Comparison of ENCODE assay signal across 41 mouse cellular contexts in the genomic region with DNA sequence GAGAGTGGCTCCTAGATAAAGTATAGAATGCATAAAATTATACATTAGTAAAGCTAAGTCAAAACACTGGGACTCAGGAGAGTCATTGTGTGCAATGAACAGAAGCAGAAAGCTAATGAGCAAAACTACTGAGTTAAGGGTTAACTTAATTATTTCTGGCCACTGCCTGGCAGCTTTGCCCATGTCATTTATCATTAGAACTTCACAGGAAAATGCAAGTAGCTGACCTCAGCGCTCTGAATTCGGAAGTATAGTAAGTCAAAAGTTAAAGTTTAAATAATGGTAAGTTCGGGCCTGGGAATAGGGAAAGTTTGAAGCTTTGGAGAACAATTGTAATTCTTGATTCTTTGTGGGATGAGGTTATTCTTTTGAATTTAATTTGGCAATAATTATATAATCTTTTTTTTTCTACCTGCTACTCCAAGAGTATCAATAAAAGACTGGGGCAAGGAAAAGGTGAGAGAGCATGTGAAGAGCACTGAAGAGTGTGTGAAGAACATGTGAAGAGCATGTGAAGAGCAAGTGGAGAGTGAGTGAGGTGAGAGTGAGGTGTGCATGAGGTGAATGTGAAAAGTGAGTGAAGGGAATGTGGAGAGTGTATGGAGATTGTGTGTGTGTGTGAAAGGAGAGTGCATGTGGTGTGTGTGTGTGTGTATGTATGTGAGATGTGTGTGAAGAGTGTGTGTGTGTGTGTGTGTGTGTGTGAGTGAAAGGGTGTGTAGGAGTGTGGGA. TPM values are rescaled to one million over a fixed set of nuclear protein-coding genes. Genes with fewer than 3 reads are reported as not detected.
DNase-seq lines count a peak whose midpoint lies in the region; ATAC-seq lines count a peak whose summit lies in the region.
"Had no signal": no experiment of that assay in that cellular context is flagged by ENCODE, and none has a peak within 500 bp of the region (broad histone marks: within the 10 kb centered on the region; RNA-seq: fewer than 3 reads in every experiment).

No protein-coding gene starts in this region.

- H3K27ac ChIP-seq in kidney, embryonic 14.5 days (ENCODE audit: low read depth, low read length): no peak overlapping the region
- H3K27ac ChIP-seq: embryonic facial prominence, embryonic 13.5 days; forebrain, embryonic 10.5 days; forebrain, embryonic 15.5 days; hindbrain, embryonic 13.5 days; liver, embryonic 13.5 days; neural tube, embryonic 15.5 days; stomach, postnatal 0 days had no signal

- H3K9ac ChIP-seq in kidney, embryonic 14.5 days (ENCODE audit: low read depth, low read length): no peak overlapping the region
- H3K9ac ChIP-seq: embryonic facial prominence, embryonic 13.5 days; forebrain, embryonic 15.5 days; heart, embryonic 12.5 days; hindbrain, embryonic 13.5 days; liver, embryonic 13.5 days; neural tube, embryonic 15.5 days had no signal

- H3K27me3 ChIP-seq in kidney, embryonic 14.5 days (ENCODE audit: control insufficient read depth, insufficient read depth, low read length): no peaks in the 10 kb centered on the region
- H3K27me3 ChIP-seq: embryonic facial prominence, embryonic 13.5 days; forebrain, embryonic 15.5 days; heart, embryonic 12.5 days; hindbrain, embryonic 13.5 days; liver, embryonic 13.5 days; neural tube, embryonic 15.5 days had no signal

- peak; percentile 41 for DNase-seq in kidney, adult 11 months
- peak; percentile 16 for DNase-seq in adipocyte (ENCODE audit: low spot score)
- DNase-seq in kidney, adult 9 months: peak; percentile 81
- peak; percentile 48 for DNase-seq in kidney, postnatal 14 days
- DNase-seq in urinary bladder, adult 18-20 months (ENCODE audit: low spot score in 2 of 2): no peak
- no peak for DNase-seq in adrenal gland, adult 2 months
- DNase-seq: adrenal gland, postnatal 36 days; cerebellum, adult 18-20 months; cerebellum, postnatal 10 days; gastrocnemius, postnatal 25 days; heart, adult 18-20 months; heart, postnatal 4 days; layer of hippocampus, postnatal 36 days; left cerebral cortex, postnatal 4 days; liver, embryonic 13.5 days; lung, adult 2 months; midbrain, embryonic 14.5 days; right cerebral cortex, adult 18-20 months; right cerebral cortex, postnatal 4 days; thymus, adult 18-20 months; thymus, postnatal 36 days had no signal

- WGBS in kidney, embryonic 14.5 days: 49% methylated on average over 3 of the region's 3 CpGs

- H3K9me3 ChIP-seq in kidney, embryonic 14.5 days (ENCODE audit: control insufficient read depth, low read length): no peaks in the 10 kb centered on the region
- H3K9me3 ChIP-seq: embryonic facial prominence, embryonic 13.5 days; forebrain, embryonic 10.5 days; forebrain, embryonic 15.5 days; G1E; heart, embryonic 12.5 days; hindbrain, embryonic 13.5 days; liver, embryonic 13.5 days; neural tube, embryonic 15.5 days had no signal

- H3K4me1 ChIP-seq in kidney, embryonic 14.5 days (ENCODE audit: control insufficient read depth, insufficient read depth, low read length): no peaks in the 10 kb centered on the region
- H3K4me1 ChIP-seq: embryonic facial prominence, embryonic 13.5 days; forebrain, embryonic 10.5 days; forebrain, embryonic 15.5 days; heart, embryonic 12.5 days; hindbrain, embryonic 13.5 days; liver, embryonic 13.5 days; neural tube, embryonic 15.5 days had no signal

- H3K36me3 ChIP-seq in kidney, embryonic 14.5 days (ENCODE audit: control insufficient read depth, insufficient read depth, low read length): peaks cover 76% of the 10 kb centered on the region

- no peak overlapping the region for H3K4me3 ChIP-seq in kidney, embryonic 14.5 days (ENCODE audit: low read length)
- H3K4me3 ChIP-seq: embryonic facial prominence, embryonic 13.5 days; forebrain, embryonic 10.5 days; forebrain, embryonic 15.5 days; heart, embryonic 12.5 days; hindbrain, embryonic 13.5 days; liver, embryonic 13.5 days; neural tube, embryonic 15.5 days had no signal

- no peak overlapping the region for H3K4me2 ChIP-seq in kidney, embryonic 14.5 days (replicated peaks; ENCODE audit: low read depth, low read length)
- H3K4me2 ChIP-seq: embryonic facial prominence, embryonic 13.5 days; forebrain, embryonic 15.5 days; heart, embryonic 12.5 days; hindbrain, embryonic 13.5 days; liver, embryonic 13.5 days; neural tube, embryonic 15.5 days had no signal

- no peak for ATAC-seq in kidney, embryonic 14.5 days (ENCODE audit: low FRiP score, low TSS enrichment)
- ATAC-seq: forebrain, embryonic 15.5 days had no signal

RNA-seq across cellular contexts. Expression of a gene that starts 20.0 kb away (rescaled TPM):
- polyA plus RNA-seq in kidney, embryonic 14.5 days (2014; fragmentation: Nextera tagmentation; extraction: Ambion mirVana): 20.6 and 28.5 TPM in 2 replicates
- 10 to 100 TPM; 45.1 to 55.6 TPM for total RNA-seq in adrenal gland, adult 2 months (2021)
- 16.2 and 19.7 TPM in 2 replicates for polyA plus RNA-seq in adrenal gland, adult 2 months (2012; rRNA removed)

RNA-seq across cellular contexts. Expression of a gene that starts 30.9 kb away (rescaled TPM):
- not detected in 2 replicates for polyA plus RNA-seq in kidney, embryonic 14.5 days (2014; fragmentation: Nextera tagmentation; extraction: Ambion mirVana)
- total RNA-seq in adrenal gland, adult 2 months (2021): not detected
- not detected in 2 replicates for polyA plus RNA-seq in adrenal gland, adult 2 months (2012; rRNA removed)
- total RNA-seq: adrenal gland, postnatal 36 days; common myeloid progenitor, adult 5-6 weeks; gastrocnemius, adult 18-20 months; gastrocnemius, postnatal 25 days; heart, adult 18-20 months; heart, postnatal 4 days; layer of hippocampus, postnatal 36 days; left cerebral cortex, postnatal 4 days; megakaryocyte-erythroid progenitor cell, adult 5-6 weeks had no signal
- polyA plus RNA-seq: brain, embryonic 14.5 days; embryonic facial prominence, embryonic 13.5 days; forebrain, embryonic 10.5 days; forebrain, embryonic 15.5 days; frontal cortex, adult 2 months; G1E; heart, embryonic 12.5 days; heart, postnatal 0 days; hindbrain, embryonic 13.5 days; intestine, embryonic 14.5 days; large intestine, adult 2 months; limb, embryonic 14.5 days; liver, embryonic 13.5 days; lung, adult 2 months; midbrain, embryonic 14.5 days; neural tube, embryonic 15.5 days; spleen, adult 2 months; stomach, postnatal 0 days had no signal

RNA-seq across cellular contexts. Expression of a gene that starts 38.9 kb away (rescaled TPM):
- 1.7 and 3.2 TPM in 2 replicates for polyA plus RNA-seq in kidney, embryonic 14.5 days (2014; fragmentation: Nextera tagmentation; extraction: Ambion mirVana)
- total RNA-seq in adrenal gland, adult 2 months (2021): under 1 TPM; 0.21 to 0.23 TPM
- 0.47 and 0.76 TPM in 2 replicates for polyA plus RNA-seq in adrenal gland, adult 2 months (2012; rRNA removed)
- total RNA-seq: common myeloid progenitor, adult 5-6 weeks; G1E; megakaryocyte-erythroid progenitor cell, adult 5-6 weeks; monocyte, adult 5-6 weeks had no signal
- polyA plus RNA-seq: G1E had no signal

Comparison
In these comparisons a context has a peak if more than half of its experiments do, and no peak if none do; other contexts are left out.
1. DNase-seq: peak in kidney, adult 11 months (single experiment), adipocyte (single experiment), kidney, adult 9 months (single experiment) and kidney, postnatal 14 days (single experiment); none in urinary bladder, adult 18-20 months (0 of 2) and adrenal gland, adult 2 months (single experiment).